Mouse (Mus musculus) hindbrain, postnatal 0 days (tissue): ENCODE measurements around the gene Gm20517. TPM values are rescaled to one million over a fixed set of nuclear protein-coding genes. Genes with fewer than 3 reads are reported as not detected.

Experiments
- ATAC-seq: fragments of 200-750 bp; cut with Nextera tagmentation; 2 replicates; pipeline ENCODE4 v1.8.0; 2017; ENCODE audit warnings: mild to moderate bottlenecking, moderate TSS enrichment, moderate library complexity
- DNase-seq: peaks from one replicate; pipeline ENCODE4 v3.0.0-alpha.2; 2015; ENCODE audit warnings: low spot score
- H3K27ac ChIP-seq: fragments of 300-500 bp; sonication (generic); 2 replicates; pipeline ENCODE4 v1.5.1; 2014; ENCODE audit warnings: mild to moderate bottlenecking
- H3K27me3 ChIP-seq: fragments of 300-500 bp; sonication (generic); 2 replicates; pipeline ENCODE4 v1.6.1; 2014; ENCODE audit warnings: low read length, mixed read lengths; ENCODE audit not compliant: insufficient read depth
- H3K36me3 ChIP-seq: fragments of 300-500 bp; sonication (generic); 2 replicates; pipeline ENCODE4 v1.6.1; 2014; ENCODE audit warnings: low read length, mixed read lengths; ENCODE audit not compliant: insufficient read depth
- H3K4me1 ChIP-seq: fragments of 300-500 bp; sonication (generic); 2 replicates; pipeline ENCODE4 v1.6.1; 2014; ENCODE audit warnings: antibody characterized with exemption, low read length, mixed read lengths; ENCODE audit not compliant: insufficient read depth
- H3K4me2 ChIP-seq: fragments of 300-500 bp; sonication (generic); 2 replicates; pipeline ENCODE4 v1.6.1; 2014; ENCODE audit warnings: low read depth, mild to moderate bottlenecking, low read length, moderate library complexity, mixed read lengths
- H3K4me3 ChIP-seq: fragments of 300-500 bp; sonication (generic); 2 replicates; pipeline ENCODE4 v1.5.1; 2014; ENCODE audit warnings: low read length
- H3K9ac ChIP-seq: fragments of 300-500 bp; sonication (generic); replicated peaks from 2 replicates; pipeline ENCODE4 v1.6.1; 2014; ENCODE audit warnings: mild to moderate bottlenecking, low read length, moderate library complexity, mixed read lengths
- H3K9me3 ChIP-seq: fragments of 300-500 bp; sonication (generic); 2 replicates; pipeline ENCODE4 v1.6.1; 2016; ENCODE audit warnings: low read length, mixed read lengths
- CTCF ChIP-seq: IDR thresholded peaks from 2 replicates; pipeline ENCODE4 v1.5.1; 2016; ENCODE audit warnings: antibody characterized with exemption, control low read depth, low read depth
- WGBS: fragments of 180-500 bp; shearing (Covaris S2); extraction: QIAGEN DNeasy Blood & Tissue Kit; methylation state at CpG from one replicate; pipeline ENCODE4 v1.1.7; 2014; 5-methylcytosine and 5-hydroxymethylcytosine counted together
- polyA plus RNA-seq: library from polyadenylated mRNA; unstranded; fragments of >200 nt; fragmentation: Nextera tagmentation; extraction: Ambion mirVana; gene quantifications from 2 replicates; pipeline ENCODE4 v1.2.1, GENCODE M21; 2015
- total RNA-seq: library from RNA; depleted of rRNA; stranded (reverse); fragments of >200 nt; gene quantifications from 2 replicates; pipeline ENCODE4 v1.2.3, GENCODE M21; 2014

The Gm20517 gene
- total and polyA plus RNA-seq, 2 experiments from 2014 or later, result 1.6 to 4.8 TPM

- H3K9me3 ChIP-seq, result no peaks in the 10 kb centered on the region
- TF ChIP-seq CTCF, result no peak
- ATAC-seq (no peak), DNase-seq (no peak)
- H3K4me1 ChIP-seq, result no peaks in the 10 kb centered on the region; the same call in 1 of the 2 replicates
- WGBS, result 94% methylated on average over 2 of the region's 2 CpGs
- H3K9ac ChIP-seq, result no peak overlapping the region
- peaks cover 22% of the 10 kb centered on the region for H3K36me3 ChIP-seq
- H3K4me3 ChIP-seq, result no peak overlapping the region
- H3K27me3 ChIP-seq, result no peaks in the 10 kb centered on the region
- no peak overlapping the region for H3K4me2 ChIP-seq
- no peak overlapping the region for H3K27ac ChIP-seq
These were observed 13.7 kb downstream of the Gm20517 start for GRCm38 (mm10) chr17:47625088-47625487.

DNA sequence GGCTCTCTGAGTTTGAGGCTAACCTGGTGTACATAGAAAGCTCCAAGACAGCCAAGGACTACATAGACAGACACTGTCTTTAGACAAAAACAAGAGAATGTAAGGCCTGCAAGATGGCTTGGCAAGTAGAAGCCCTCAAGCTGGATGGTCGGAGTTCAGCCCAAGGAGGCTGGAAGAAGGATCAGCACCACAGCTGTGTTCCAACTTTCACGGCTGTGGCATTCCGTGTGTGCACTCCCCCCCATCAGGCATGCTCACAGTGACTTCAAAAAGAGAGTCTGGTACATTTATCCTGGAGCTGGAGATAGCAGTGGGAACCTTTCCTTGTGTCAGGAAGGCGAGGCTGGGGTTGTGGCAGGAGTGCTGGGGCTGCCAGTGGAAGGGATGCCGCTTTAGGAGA lies 14.6 kb downstream of the Gm20517 start:
- Histone ChIP-seq H3K4me2 (no peak overlapping the region), H3K9ac (no peak overlapping the region), H3K9me3 (no peaks in the 10 kb centered on the region), H3K36me3 (peaks cover 22% of the 10 kb centered on the region), H3K27ac (no peak overlapping the region), H3K4me3 (no peak overlapping the region), H3K27me3 (no peaks in the 10 kb centered on the region), H3K4me1 (peaks cover 6% of the 10 kb centered on the region)
- TF ChIP-seq CTCF, result no peak
- WGBS, result 90% methylated on average over 5 of the region's 5 CpGs
- DNase-seq, result no peak
- ATAC-seq, result no peak

DNA sequence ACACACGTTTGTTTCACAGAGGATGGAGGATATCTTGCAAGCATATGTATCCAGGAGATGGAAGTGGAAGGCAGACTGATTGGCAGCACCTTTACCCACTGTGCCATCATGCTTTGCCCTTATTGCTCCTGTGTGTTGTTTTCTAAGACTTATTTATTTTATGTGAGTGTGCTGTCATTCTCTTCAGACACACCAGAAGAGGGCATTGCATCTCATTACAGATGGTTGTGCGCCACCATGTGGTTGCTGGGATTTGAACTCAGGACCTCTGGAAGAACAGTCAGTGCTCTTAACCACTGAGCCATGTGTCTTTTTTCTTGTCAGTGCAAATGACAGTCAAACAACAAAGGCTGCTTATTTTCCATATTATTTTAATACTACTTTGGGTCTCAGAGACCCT lies 16.4 kb downstream of the Gm20517 start:
- Histone ChIP-seq H3K9me3 (no peaks in the 10 kb centered on the region), H3K36me3 (peaks cover 12% of the 10 kb centered on the region), H3K9ac (no peak overlapping the region), H3K4me2 (no peak overlapping the region), H3K4me1 (peaks cover 20% of the 10 kb centered on the region), H3K27ac (0 out of 2 replicates have a peak overlapping the region, but pooled peaks have one; percentile 90), H3K27me3 (no peaks in the 10 kb centered on the region), H3K4me3 (no peak overlapping the region)
- ATAC-seq, result no peak
- WGBS, result 82% methylated on average over 2 of the region's 2 CpGs
- no peak for DNase-seq
- TF ChIP-seq CTCF, result peak; percentile 31; the same call in 1 of the 2 replicates

GRCm38 (mm10) chr17:47628851-47629676 lies 17.7 kb downstream of the Gm20517 start:
- H3K9ac ChIP-seq, result peak overlapping the region; percentile 80
- H3K4me3 ChIP-seq, result peak overlapping the region; percentile 78
- no peaks in the 10 kb centered on the region for H3K9me3 ChIP-seq
- TF ChIP-seq CTCF, result no peak
- DNase-seq (peak; percentile 97), ATAC-seq (peak; percentile 97)
- H3K4me1 ChIP-seq, result peaks cover 20% of the 10 kb centered on the region
- WGBS, result under 1% methylated on average over 60 of the region's 63 CpGs
- peaks cover 1% of the 10 kb centered on the region; the same call in 1 of the 2 replicates for H3K36me3 ChIP-seq
- peak overlapping the region; percentile 97 for H3K4me2 ChIP-seq
- no peaks in the 10 kb centered on the region for H3K27me3 ChIP-seq
- H3K27ac ChIP-seq, result peak overlapping the region; percentile 90

GRCm38 (mm10) chr17:47629717-47630677 lies 18.6 kb downstream of the Gm20517 start:
- H3K4me3 ChIP-seq, result peak overlapping the region; percentile 78
- H3K27ac ChIP-seq, result peak overlapping the region; percentile 90
- peak overlapping the region; percentile 97 for H3K4me2 ChIP-seq
- no peaks in the 10 kb centered on the region for H3K9me3 ChIP-seq
- peaks cover 20% of the 10 kb centered on the region for H3K4me1 ChIP-seq
- H3K27me3 ChIP-seq, result no peaks in the 10 kb centered on the region
- 0 out of 2 replicates have a peak, but pooled peaks have one; percentile 9 for TF ChIP-seq CTCF
- ATAC-seq (peak; percentile 31), DNase-seq (peak; percentile 43)
- H3K9ac ChIP-seq, result peak overlapping the region; percentile 80
- H3K36me3 ChIP-seq, result no peaks in the 10 kb centered on the region
- WGBS, result under 1% methylated on average over 59 of the region's 61 CpGs

- H3K9me3 ChIP-seq, result no peaks in the 10 kb centered on the region
- H3K27ac ChIP-seq, result peak within 1 kb of the TSS; percentile 90
- H3K4me2 ChIP-seq, result peak within 1 kb of the TSS; percentile 97
- peak within 1 kb of the TSS; percentile 78 for H3K4me3 ChIP-seq
- H3K9ac ChIP-seq, result peak within 1 kb of the TSS; percentile 80
- no peaks in the 10 kb centered on the region for H3K27me3 ChIP-seq
- peaks cover 20% of the 10 kb centered on the region for H3K4me1 ChIP-seq
- no peaks in the 10 kb centered on the region for H3K36me3 ChIP-seq
- no peak for DNase-seq
- ATAC-seq, result no peak
- TF ChIP-seq CTCF, result no peak
- 3% methylated on average over 3 of the region's 3 CpGs for WGBS
These were observed 19.3 kb downstream of the Gm20517 start, which contains the start of gene Usp49 for GRCm38 (mm10) chr17:47630678-47631065. TSS of gene Usp49 (plus strand) at chr17:47630690.
